Mouse (Mus musculus) heart, postnatal 0 days (tissue): ENCODE data around the gene Kcna1.

Experiments used
- CTCF ChIP-seq: IDR thresholded peaks from 2 replicates; pipeline ENCODE4 v1.5.1; 2016; ENCODE audit warnings: antibody characterized with exemption, control low read depth, low read depth
- EP300 ChIP-seq: IDR thresholded peaks from 2 replicates; pipeline ENCODE4 v1.6.1; 2016; ENCODE audit warnings: antibody characterized with exemption, low read depth

DNA sequence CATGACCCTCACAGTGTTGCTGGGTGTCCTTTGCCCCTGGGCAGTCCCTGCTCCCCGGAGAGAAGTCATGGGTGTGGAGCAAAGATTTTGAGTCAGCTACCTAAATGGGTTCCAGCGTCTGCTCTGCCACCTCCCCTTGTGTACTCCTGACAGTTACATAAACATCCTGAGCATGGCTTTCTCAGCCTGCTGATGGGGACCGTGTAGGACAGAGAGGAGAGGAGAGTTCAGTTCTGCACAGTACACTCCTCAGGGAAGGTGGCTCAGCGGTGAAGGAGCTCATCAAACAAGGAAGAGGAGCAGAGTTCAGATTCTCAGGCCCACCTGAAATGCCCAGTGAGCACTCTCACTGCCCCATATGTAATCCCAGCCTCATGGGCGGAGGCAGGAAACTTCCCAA lies 51.1 kb downstream of the Kcna1 start:
- TF ChIP-seq EP300 (no peak), CTCF (no peak)
